In the genomic region with DNA sequence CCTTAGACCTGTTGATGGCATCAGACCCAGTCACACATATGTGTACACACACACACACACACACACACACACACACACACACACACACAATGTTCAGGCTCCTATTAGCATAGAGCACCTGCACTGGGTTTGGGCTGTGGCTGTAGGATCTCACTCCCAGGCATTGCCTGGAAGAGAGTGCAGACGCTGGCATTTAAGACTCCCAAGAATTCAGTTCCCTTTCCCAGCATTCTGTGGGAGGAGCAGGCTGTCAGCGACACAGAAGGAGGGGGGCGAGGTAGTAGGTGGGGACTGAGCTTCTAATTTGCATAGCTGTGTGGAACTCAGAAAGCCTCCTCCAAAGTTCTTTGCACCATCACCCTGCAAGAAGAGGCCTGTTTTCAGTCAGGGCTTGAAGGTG, we compare ENCODE assay signal across 8 mouse cellular contexts.
DNase-seq lines count a peak whose midpoint lies in the region; ATAC-seq lines count a peak whose summit lies in the region.

No protein-coding gene starts in this region.

- peak; percentile 62 for DNase-seq in layer of hippocampus, adult 11-12 months (ENCODE audit: low spot score)
- DNase-seq in layer of hippocampus, adult 9-10 months (ENCODE audit: low spot score), result no peak
- peak; percentile 9 for DNase-seq in embryo, embryonic 11.5 days (ENCODE audit: low read depth, low spot score)
- DNase-seq in kidney, postnatal 10 days, result peak; percentile 45
- no peak for DNase-seq in thymus, postnatal 4 days
- no peak for DNase-seq in urinary bladder, postnatal 36 days (ENCODE audit: low spot score in 2 of 2)

- 0 out of 2 replicates have a peak, but pooled peaks have one; percentile 20 for ATAC-seq in megakaryocyte progenitor cell, adult 5-6 weeks (replicated peaks; ENCODE audit: poor library complexity)
- no peak for ATAC-seq in erythroid progenitor cell, adult 5-6 weeks (replicated peaks; ENCODE audit: low FRiP score, poor library complexity, severe bottlenecking)

Comparison
In these comparisons a context has a peak if more than half of its experiments do, and no peak if none do; other contexts are left out.
1. DNase-seq: peak in layer of hippocampus, adult 11-12 months (single experiment), embryo, embryonic 11.5 days (single experiment) and kidney, postnatal 10 days (single experiment); none in layer of hippocampus, adult 9-10 months (single experiment), thymus, postnatal 4 days (single experiment) and urinary bladder, postnatal 36 days (0 of 2).